Mouse (Mus musculus): Measurements from ENCODE around the gene Mr1. TPM values are rescaled to one million over a fixed set of nuclear protein-coding genes. Genes with fewer than 3 reads are reported as not detected.

Gene Mr1
- polyA plus RNA-seq, 1 experiment from 2014 or later = 6.2 TPM

GRCm38 (mm10) chr1:155158970-155159484 lies 12.4 kb upstream of the Mr1 start:
- no peaks in the 10 kb centered on the region for H3K36me3 ChIP-seq
- H3K9me3 ChIP-seq = no peaks in the 10 kb centered on the region
- H3K4me1 ChIP-seq = peaks cover 10% of the 10 kb centered on the region
- ATAC-seq (ENCODE audit: insufficient number of reproducible peaks, insufficient read depth, low FRiP score, low TSS enrichment) = peak; percentile 55
- under 1% methylated on average over 45 of the region's 46 CpGs for WGBS
- peak overlapping the region; percentile 94 for H3K4me3 ChIP-seq
- H3K9ac ChIP-seq = peak overlapping the region; percentile 86
- H3K4me2 ChIP-seq (replicated peaks) = peak overlapping the region; percentile 72
- no peaks in the 10 kb centered on the region for H3K27me3 ChIP-seq
- peak overlapping the region; percentile 88 for H3K27ac ChIP-seq

- WGBS = under 1% methylated on average over 46 of the region's 48 CpGs
- peak within 1 kb of the TSS; percentile 86 for H3K9ac ChIP-seq
- H3K27me3 ChIP-seq = no peaks in the 10 kb centered on the region
- H3K4me3 ChIP-seq = peak within 1 kb of the TSS; percentile 94
- H3K9me3 ChIP-seq = no peaks in the 10 kb centered on the region
- H3K36me3 ChIP-seq = no peaks in the 10 kb centered on the region
- peak within 1 kb of the TSS; percentile 72 for H3K4me2 ChIP-seq (replicated peaks)
- H3K4me1 ChIP-seq = peaks cover 10% of the 10 kb centered on the region
- ATAC-seq (ENCODE audit: insufficient number of reproducible peaks, insufficient read depth, low FRiP score, low TSS enrichment) = peak; percentile 94
- peak within 1 kb of the TSS; percentile 88 for H3K27ac ChIP-seq
Observed at GRCm38 (mm10) chr1:155158141-155158969, 11.7 kb upstream of the Mr1 start, which contains the start of gene Stx6. Gene Stx6, plus strand, starts transcription at chr1:155158715.

GRCm38 (mm10) chr1:155153906-155154305 lies 7.3 kb upstream of the Mr1 start:
- Histone ChIP-seq H3K27ac (no peak overlapping the region), H3K4me1 (peaks cover 3% of the 10 kb centered on the region; the same call in 1 of the 2 replicates), H3K36me3 (no peaks in the 10 kb centered on the region), H3K4me2 (replicated peaks) (no peak overlapping the region), H3K4me3 (no peak overlapping the region), H3K27me3 (no peaks in the 10 kb centered on the region), H3K9me3 (no peaks in the 10 kb centered on the region), H3K9ac (no peak overlapping the region)
- 75% methylated on average over 4 of the region's 4 CpGs for WGBS
- no peak for ATAC-seq (ENCODE audit: insufficient number of reproducible peaks, insufficient read depth, low FRiP score, low TSS enrichment)

- no peak overlapping the region for H3K9ac ChIP-seq
- H3K4me3 ChIP-seq = no peak overlapping the region
- H3K27me3 ChIP-seq = no peaks in the 10 kb centered on the region
- peaks cover 3% of the 10 kb centered on the region; the same call in 1 of the 2 replicates for H3K4me1 ChIP-seq
- no peak overlapping the region for H3K4me2 ChIP-seq (replicated peaks)
- WGBS = 86% methylated on average over 5 of the region's 5 CpGs
- no peaks in the 10 kb centered on the region for H3K9me3 ChIP-seq
- ATAC-seq (ENCODE audit: insufficient number of reproducible peaks, insufficient read depth, low FRiP score, low TSS enrichment) = no peak
- no peaks in the 10 kb centered on the region for H3K36me3 ChIP-seq
- no peak overlapping the region for H3K27ac ChIP-seq
Observed at GRCm38 (mm10) chr1:155150821-155151220, 4.2 kb upstream of the Mr1 start.

- Histone ChIP-seq H3K4me3 (no peak overlapping the region), H3K4me2 (replicated peaks) (no peak overlapping the region), H3K27me3 (no peaks in the 10 kb centered on the region), H3K9ac (no peak overlapping the region), H3K4me1 (peaks cover 6% of the 10 kb centered on the region; the same call in 1 of the 2 replicates), H3K36me3 (no peaks in the 10 kb centered on the region), H3K27ac (no peak overlapping the region), H3K9me3 (no peaks in the 10 kb centered on the region)
- ATAC-seq (ENCODE audit: insufficient number of reproducible peaks, insufficient read depth, low FRiP score, low TSS enrichment) = no peak
- 92% methylated on average over 3 of the region's 3 CpGs for WGBS
Observed at GRCm38 (mm10) chr1:155149403-155149802, 2.8 kb upstream of the Mr1 start.

- ATAC-seq (ENCODE audit: insufficient number of reproducible peaks, insufficient read depth, low FRiP score, low TSS enrichment) = no peak
- Histone ChIP-seq H3K9me3 (no peaks in the 10 kb centered on the region), H3K36me3 (no peaks in the 10 kb centered on the region), H3K4me1 (peaks cover 6% of the 10 kb centered on the region; the same call in 1 of the 2 replicates), H3K27ac (no peak overlapping the region), H3K4me2 (replicated peaks) (no peak overlapping the region), H3K27me3 (no peaks in the 10 kb centered on the region), H3K9ac (no peak overlapping the region), H3K4me3 (no peak overlapping the region)
- 80% methylated on average over 2 of the region's 2 CpGs for WGBS
Observed at GRCm38 (mm10) chr1:155147228-155147627, 614 bp upstream of the Mr1 start.

GRCm38 (mm10) chr1:155145620-155146019 lies 994 bp downstream of the Mr1 start:
- Histone ChIP-seq H3K36me3 (no peaks in the 10 kb centered on the region), H3K9me3 (no peaks in the 10 kb centered on the region), H3K4me2 (replicated peaks) (peak overlapping the region; percentile 42), H3K4me1 (peaks cover 6% of the 10 kb centered on the region; the same call in 1 of the 2 replicates), H3K4me3 (peak overlapping the region; percentile 35; the same call in 1 of the 2 replicates), H3K27ac (0 out of 2 replicates have a peak overlapping the region, but pooled peaks have one; percentile 7), H3K27me3 (no peaks in the 10 kb centered on the region), H3K9ac (no peak overlapping the region)
- WGBS = 53% methylated on average over 6 of the region's 6 CpGs
- no peak for ATAC-seq (ENCODE audit: insufficient number of reproducible peaks, insufficient read depth, low FRiP score, low TSS enrichment)

- no peaks in the 10 kb centered on the region for H3K27me3 ChIP-seq
- no peak overlapping the region for H3K4me3 ChIP-seq
- H3K27ac ChIP-seq = no peak overlapping the region
- no peak overlapping the region for H3K4me2 ChIP-seq (replicated peaks)
- H3K4me1 ChIP-seq = peaks cover 2% of the 10 kb centered on the region
- WGBS = 80% methylated on average over 2 of the region's 2 CpGs
- no peaks in the 10 kb centered on the region for H3K9me3 ChIP-seq
- H3K36me3 ChIP-seq = no peaks in the 10 kb centered on the region
- no peak overlapping the region for H3K9ac ChIP-seq
- no peak for ATAC-seq (ENCODE audit: insufficient number of reproducible peaks, insufficient read depth, low FRiP score, low TSS enrichment)
Observed at GRCm38 (mm10) chr1:155140076-155140475, 6.5 kb downstream of the Mr1 start.

- Histone ChIP-seq H3K4me1 (peaks cover 11% of the 10 kb centered on the region), H3K9ac (no peak overlapping the region), H3K36me3 (no peaks in the 10 kb centered on the region), H3K9me3 (no peaks in the 10 kb centered on the region), H3K27me3 (no peaks in the 10 kb centered on the region), H3K4me3 (no peak overlapping the region), H3K27ac (no peak overlapping the region), H3K4me2 (replicated peaks) (no peak overlapping the region)
- WGBS = 89% methylated on average over 7 of the region's 7 CpGs
- ATAC-seq (ENCODE audit: insufficient number of reproducible peaks, insufficient read depth, low FRiP score, low TSS enrichment) = no peak
Observed at GRCm38 (mm10) chr1:155138795-155139194, 7.8 kb downstream of the Mr1 start.

- no peak for ATAC-seq (ENCODE audit: insufficient number of reproducible peaks, insufficient read depth, low FRiP score, low TSS enrichment)
Observed at GRCm38 (mm10) chr1:155134866-155135265, 11.7 kb downstream of the Mr1 start.

GRCm38 (mm10) chr1:155127429-155127934 lies 19.1 kb downstream of the Mr1 start:
- H3K9me3 ChIP-seq = no peaks in the 10 kb centered on the region
- no peak overlapping the region for H3K4me3 ChIP-seq
- H3K27ac ChIP-seq = no peak overlapping the region
- 0 out of 2 replicates have a peak, but pooled peaks cover 5% of the 10 kb centered on the region for H3K4me1 ChIP-seq
- H3K27me3 ChIP-seq = no peaks in the 10 kb centered on the region
- H3K9ac ChIP-seq = no peak overlapping the region
- WGBS = 67% methylated on average over 5 of the region's 5 CpGs
- no peak for ATAC-seq (ENCODE audit: insufficient number of reproducible peaks, insufficient read depth, low FRiP score, low TSS enrichment)
- no peak overlapping the region for H3K4me2 ChIP-seq (replicated peaks)
- H3K36me3 ChIP-seq = no peaks in the 10 kb centered on the region

More at GRCm38 (mm10) chr1:155134866-155135265, 11.7 kb downstream of the Mr1 start:
- H3K9ac ChIP-seq = no peak overlapping the region
- no peaks in the 10 kb centered on the region for H3K36me3 ChIP-seq
- no peak overlapping the region for H3K27ac ChIP-seq
- no peak overlapping the region for H3K4me3 ChIP-seq
- no peak overlapping the region for H3K4me2 ChIP-seq (replicated peaks)
- no peaks in the 10 kb centered on the region for H3K9me3 ChIP-seq
- no peaks in the 10 kb centered on the region for H3K27me3 ChIP-seq
- peaks cover 11% of the 10 kb centered on the region for H3K4me1 ChIP-seq
- 18% methylated on average over 8 of the region's 8 CpGs for WGBS

GRCm38 (mm10) chr1:155126716-155127115 lies 19.9 kb downstream of the Mr1 start:
- WGBS = 64% methylated on average over 5 of the region's 5 CpGs

More at GRCm38 (mm10) chr1:155126716-155127115, 19.9 kb downstream of the Mr1 start:
- no peak overlapping the region for H3K4me3 ChIP-seq
- no peak overlapping the region for H3K4me2 ChIP-seq (replicated peaks)
- no peak overlapping the region for H3K9ac ChIP-seq
- H3K9me3 ChIP-seq = no peaks in the 10 kb centered on the region
- no peaks in the 10 kb centered on the region for H3K36me3 ChIP-seq
- H3K4me1 ChIP-seq = 0 out of 2 replicates have a peak, but pooled peaks cover 5% of the 10 kb centered on the region
- H3K27me3 ChIP-seq = no peaks in the 10 kb centered on the region
- no peak for ATAC-seq (ENCODE audit: insufficient number of reproducible peaks, insufficient read depth, low FRiP score, low TSS enrichment)
- H3K27ac ChIP-seq = no peak overlapping the region

All from embryonic facial prominence, embryonic 12.5 days (tissue).